Mouse (Mus musculus) gastrocnemius, postnatal 25 days (tissue): ENCODE data around the gene Rbm42. TPM values are rescaled to one million over a fixed set of nuclear protein-coding genes. Genes with fewer than 3 reads are reported as not detected.

ENCODE experiments used
- total RNA-seq, 2 experiments: library from RNA; stranded (reverse); gene quantifications; 1 replicate in 1 of 2; 2 replicates in 1 of 2; pipeline ENCODE4 v1.2.3; 2021

Gene Rbm42
- total RNA-seq, 2 experiments from 2014 or later, result 37.2 to 40.1 TPM

Other genes starting within 250 kb of the Rbm42 start
- gene Tyrobp, start 236.6 kb downstream of the Rbm42 start, total RNA-seq, result 1 to 10 TPM; 5.8 to 6.5 TPM
- not detected for gene Hcst, start 230.5 kb downstream of the Rbm42 start, total RNA-seq
- gene Nfkbid, start 228.6 kb downstream of the Rbm42 start, total RNA-seq, result under 1 TPM in 1 of 2 experiments, not detected in 1; 0.27 TPM
- gene Aplp1, start 204.8 kb downstream of the Rbm42 start, total RNA-seq, result under 1 TPM; 0.72 to 0.95 TPM
- gene Kirrel2, start 192.6 kb downstream of the Rbm42 start, total RNA-seq, result not detected
- gene Nphs1, start 192.0 kb downstream of the Rbm42 start, total RNA-seq, result not detected
- not detected for gene Prodh2, start 156.7 kb downstream of the Rbm42 start, total RNA-seq
- 1 to 10 TPM in 1 of 2 experiments, under 1 TPM in 1; 0.74 to 1.1 TPM for gene Arhgap33, start 115.3 kb downstream of the Rbm42 start, total RNA-seq
- 1,000 to 10,000 TPM; 1,175 to 3,096 TPM for gene Hspb6, start 98.1 kb downstream of the Rbm42 start, total RNA-seq
- gene Proser3, start 98.0 kb downstream of the Rbm42 start, total RNA-seq, result 1 to 10 TPM; 3.0 to 6.4 TPM
- 10 to 100 TPM in 1 of 2 experiments, 1 to 10 TPM in 1; 8.4 to 10.3 TPM for gene Lin37, start 90.5 kb downstream of the Rbm42 start, total RNA-seq
- 10 to 100 TPM; 54.1 to 55.6 TPM for gene U2af1l4, start 87.0 kb downstream of the Rbm42 start, total RNA-seq
- 1 to 10 TPM; 1.6 to 2.2 TPM for gene Gm49396, start 87.0 kb downstream of the Rbm42 start, total RNA-seq
- gene Psenen, start 86.7 kb downstream of the Rbm42 start, total RNA-seq, result 10 to 100 TPM; 91.2 to 92.1 TPM
- under 1 TPM; 0.46 to 0.75 TPM for gene Igflr1, start 84.9 kb downstream of the Rbm42 start, total RNA-seq
- gene Kmt2b, start 61.6 kb downstream of the Rbm42 start, total RNA-seq, result 10 to 100 TPM; 12.3 to 14.0 TPM
- not detected for gene Zbtb32, start 51.4 kb downstream of the Rbm42 start, total RNA-seq
- not detected for gene Upk1a, start 37.5 kb downstream of the Rbm42 start, total RNA-seq
- gene Cox6b1, start 24.2 kb downstream of the Rbm42 start, total RNA-seq, result 1,000 to 10,000 TPM; 1,459 to 1,684 TPM
- gene Etv2, start 14.5 kb downstream of the Rbm42 start, total RNA-seq, result not detected
- gene Haus5, start 14.7 kb upstream of the Rbm42 start, total RNA-seq, result 1 to 10 TPM; 3.5 to 5.1 TPM
- gene Pmis2, start 21.3 kb upstream of the Rbm42 start, total RNA-seq, result 1 to 10 TPM; 2.3 to 3.4 TPM
- gene 2200002J24Rik, start 48.6 kb upstream of the Rbm42 start, total RNA-seq, result not detected
- under 1 TPM; 0.33 to 0.75 TPM for gene Atp4a, start 61.9 kb upstream of the Rbm42 start, total RNA-seq
- 100 to 1,000 TPM; 283 to 405 TPM for gene Tmem147, start 79.2 kb upstream of the Rbm42 start, total RNA-seq
- gene Gapdhs, start 93.4 kb upstream of the Rbm42 start, total RNA-seq, result not detected
- gene Sbsn, start 101.2 kb upstream of the Rbm42 start, total RNA-seq, result 1 to 10 TPM; 2.3 to 5.6 TPM
- gene Dmkn, start 113.4 kb upstream of the Rbm42 start, total RNA-seq, result under 1 TPM; 0.43 to 0.51 TPM
- gene Krtdap, start 137.6 kb upstream of the Rbm42 start, total RNA-seq, result 1 to 10 TPM in 1 of 2 experiments, under 1 TPM in 1; 0.97 to 2.8 TPM
- gene Ffar2, start 173.5 kb upstream of the Rbm42 start, total RNA-seq, result 1 to 10 TPM in 1 of 2 experiments, not detected in 1; 2.4 TPM
- gene Ffar3, start 205.9 kb upstream of the Rbm42 start, total RNA-seq, result not detected
- not detected for gene Ffar1, start 211.2 kb upstream of the Rbm42 start, total RNA-seq
- gene Cd22, start 230.0 kb upstream of the Rbm42 start, total RNA-seq, result under 1 TPM; 0.13 to 0.23 TPM